Mouse (Mus musculus): ENCODE measurements at regions not wholly inside any gene's neighbourhood (a gene's known extent, or its start where the extent isn't known, plus 50 kb on each side); places are given as distances from the start of the nearest gene placed in this dataset.

DNA sequence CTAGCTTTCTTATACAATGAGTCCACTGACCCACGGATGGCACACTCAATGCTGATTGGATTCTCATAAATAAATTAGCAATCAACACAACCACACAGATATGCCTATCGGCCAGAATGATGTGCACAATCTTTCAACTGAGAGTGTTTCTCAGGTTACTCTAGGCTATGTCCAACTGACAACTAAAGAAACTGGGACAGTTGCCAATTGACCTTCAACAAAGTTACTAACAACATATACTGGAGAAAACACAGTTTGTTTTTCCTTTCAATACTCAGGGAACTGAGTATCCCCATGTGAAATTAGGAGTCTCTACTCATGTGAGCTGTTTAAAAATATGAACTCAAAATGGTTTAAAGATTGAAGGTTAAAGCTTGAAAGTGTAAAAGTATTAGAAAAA is 1052.7 kb upstream of the Cited2 start:
- TF ChIP-seq EP300 (IDR thresholded peaks at IDR 0.05; ENCODE audit: low read depth) (no peak), CTCF (IDR thresholded peaks at IDR 0.05; ENCODE audit: low read depth) (no peak)

Measured in liver, postnatal 0 days (tissue).